Mouse (Mus musculus) erythroid progenitor cell, adult 5-6 weeks (primary cell): ENCODE data around the gene Mmd. TPM values are rescaled to one million over a fixed set of nuclear protein-coding genes. Genes with fewer than 3 reads are reported as not detected.

Experiments used
- total RNA-seq, 2 experiments: library from RNA; stranded (forward) in 1 of 2; stranded (reverse) in 1 of 2; fragments of 150-400 nt in 1 of 2; fragments of 186-747, 209-891 nt in 1 of 2; gene quantifications; 2 replicates each; pipeline versions ENCODE4 v1.2.3 to v1.2.4; 2015 to 2017; ENCODE audit warnings: low replicate concordance in 2 of 2

Mmd gene
- total RNA-seq, 2 experiments from 2014 or later, result 6.3 to 7.0 TPM

Other genes starting within 250 kb of the Mmd start
- 3.8 TPM in 1 of 2 replicates, not detected in the other for gene Pctp, start 246.6 kb upstream of the Mmd start, total RNA-seq (2015; ENCODE audit: low replicate concordance)
- 2.1 and 4.1 TPM in 2 replicates for gene Pctp, start 246.6 kb upstream of the Mmd start, total RNA-seq (2017; ENCODE audit: low replicate concordance)
- 0.84 TPM in 1 of 2 replicates, not detected in the other for gene Tmem100, start 219.1 kb upstream of the Mmd start, total RNA-seq (2015; ENCODE audit: low replicate concordance)
- gene Tmem100, start 219.1 kb upstream of the Mmd start, total RNA-seq (2017; ENCODE audit: low replicate concordance), result not detected in 2 replicates
- gene Gm45716, start 61.8 kb upstream of the Mmd start, total RNA-seq (2015; ENCODE audit: low replicate concordance), result not detected in 2 replicates
- gene Gm45716, start 61.8 kb upstream of the Mmd start, total RNA-seq (2017; ENCODE audit: low replicate concordance), result not detected in 2 replicates
- 1.4 and 3.4 TPM in 2 replicates for gene Hlf, start 141.4 kb downstream of the Mmd start, total RNA-seq (2015; ENCODE audit: low replicate concordance)
- 0.51 TPM in 1 of 2 replicates, not detected in the other for gene Hlf, start 141.4 kb downstream of the Mmd start, total RNA-seq (2017; ENCODE audit: low replicate concordance)